Mouse (Mus musculus) kidney, adult 2 months (tissue): ENCODE measurements around the gene Rpp40. TPM values are rescaled to one million over a fixed set of nuclear protein-coding genes. Genes with fewer than 3 reads are reported as not detected.

Experiments used
- DNase-seq: peaks from one replicate; pipeline ENCODE4 v3.0.0; 2021
- H3K27ac ChIP-seq: fragments of 200-500 bp; 2 replicates; pipeline ENCODE4 v1.5.1; 2012; ENCODE audit warnings: low read depth, low read length, control low read depth, inconsistent platforms; ENCODE audit not compliant: insufficient read depth
- H3K27me3 ChIP-seq: fragments of 200-500 bp; replicated peaks from 2 replicates; pipeline ENCODE4 v1.6.1; 2012; ENCODE audit warnings: mild to moderate bottlenecking, moderate library complexity, low read length, inconsistent platforms; ENCODE audit not compliant: control insufficient read depth, insufficient read depth
- H3K36me3 ChIP-seq: fragments of 200-500 bp; 2 replicates; pipeline ENCODE4 v1.6.1; 2012; ENCODE audit warnings: mild to moderate bottlenecking, moderate library complexity, low read length, inconsistent platforms; ENCODE audit not compliant: control insufficient read depth, insufficient read depth
- H3K4me1 ChIP-seq: fragments of 200-500 bp; 2 replicates; pipeline ENCODE4 v1.6.1; 2011; ENCODE audit warnings: low read length; ENCODE audit not compliant: control insufficient read depth, insufficient read depth
- H3K4me3 ChIP-seq: fragments of 200-500 bp; 2 replicates; pipeline ENCODE4 v1.5.1; 2011; ENCODE audit warnings: mild to moderate bottlenecking, low read depth, low read length, control low read depth; ENCODE audit not compliant: insufficient read depth
- CTCF ChIP-seq: fragments of 200-500 bp; conservative IDR thresholded peaks from 2 replicates; pipeline ENCODE4 v1.5.1; 2011; ENCODE audit warnings: low read depth, mild to moderate bottlenecking, control low read depth, low read length, moderate library complexity, mixed read lengths; ENCODE audit not compliant: insufficient read depth, insufficient read length
- POLR2A ChIP-seq: fragments of 200-500 bp; IDR thresholded peaks from one replicate; pipeline ENCODE4 v1.6.1; 2011; ENCODE audit warnings: low read depth, low read length, control low read depth
- WGBS: fragments of 180-500 bp; shearing (Covaris S2); methylation state at CpG from one replicate; pipeline ENCODE4 v1.1.7; 2018; 5-methylcytosine and 5-hydroxymethylcytosine counted together
- polyA plus RNA-seq: library from polyadenylated mRNA; depleted of rRNA; stranded (reverse); fragments of >200 nt; gene quantifications from 2 replicates; pipeline ENCODE4 v1.2.3, GENCODE M21; 2012; rRNA removed

The Rpp40 gene
- polyA plus RNA-seq, 1 experiment = 6.6 TPM

DNA sequence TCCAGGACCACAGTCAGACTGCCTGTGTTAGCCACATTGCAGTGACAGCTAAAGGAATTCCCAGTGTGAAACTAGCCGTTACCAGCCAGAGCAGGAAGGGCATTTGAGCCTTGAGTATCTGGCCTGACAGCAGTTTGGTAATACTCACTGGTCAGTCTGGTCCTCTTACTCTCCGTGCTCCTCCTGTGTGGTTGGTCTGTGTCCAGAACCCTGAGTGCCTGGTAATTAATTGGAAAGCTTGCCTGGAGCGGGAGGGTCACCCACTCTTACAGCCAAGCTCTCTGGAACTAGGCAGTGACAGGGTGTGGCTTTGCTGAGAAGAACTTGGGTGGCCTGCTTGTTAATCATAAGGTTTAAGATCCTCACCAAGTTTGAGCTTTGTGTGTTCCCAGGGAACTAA is 57.5 kb downstream of the Rpp40 start:
- WGBS = 24% methylated on average over 3 of the region's 3 CpGs
- Histone ChIP-seq H3K36me3 (no peaks in the 10 kb centered on the region), H3K4me1 (peaks cover 7% of the 10 kb centered on the region; the same call in 1 of the 2 replicates), H3K27me3 (no peaks in the 10 kb centered on the region), H3K4me3 (no peak overlapping the region), H3K27ac (no peak overlapping the region)
- TF ChIP-seq CTCF (no peak), POLR2A (no peak)
- DNase-seq = peak; percentile 61

DNA sequence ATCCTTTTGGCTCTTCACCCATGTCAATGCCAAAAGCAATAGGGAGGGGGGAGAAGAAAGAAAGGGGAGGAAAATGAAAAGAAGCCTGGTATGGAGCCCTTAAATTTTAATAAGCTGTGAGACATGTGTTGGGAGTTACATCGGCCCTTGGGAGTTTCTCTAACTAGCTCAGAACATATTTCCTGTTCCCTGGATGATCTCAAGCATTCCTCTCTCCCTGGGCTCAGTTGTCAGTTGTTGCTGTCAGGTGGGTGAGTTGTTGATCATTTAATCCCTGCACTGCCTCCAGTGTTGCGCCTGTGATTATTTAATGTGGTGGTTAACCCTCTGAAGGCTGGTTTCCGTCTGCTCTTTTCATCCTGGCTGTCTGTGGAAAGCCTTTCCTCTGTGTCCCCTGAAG is 60.9 kb downstream of the Rpp40 start:
- DNase-seq = no peak
- WGBS = 69% methylated on average over 3 of the region's 3 CpGs
- TF ChIP-seq POLR2A = no peak
- TF ChIP-seq CTCF = no peak

More for the DNA sequence above, 60.9 kb downstream of the Rpp40 start:
- Histone ChIP-seq H3K27me3 (no peaks in the 10 kb centered on the region), H3K4me3 (no peak overlapping the region), H3K36me3 (no peaks in the 10 kb centered on the region), H3K4me1 (peaks cover 7% of the 10 kb centered on the region; the same call in 1 of the 2 replicates), H3K27ac (no peak overlapping the region)

Other genes with a start within 250 kb of the Rpp40 start
- 2.7 and 2.8 TPM in 2 replicates for gene Cdyl, start 246.5 kb downstream of the Rpp40 start, polyA plus RNA-seq
- gene Ppp1r3g, start 52.5 kb upstream of the Rpp40 start, polyA plus RNA-seq = 0.03 TPM in 1 of 2 replicates, not detected in the other
- 88.1 and 99.1 TPM in 2 replicates for gene Fars2, start 211.1 kb upstream of the Rpp40 start, polyA plus RNA-seq
- 8.6 and 10.3 TPM in 2 replicates for gene Lyrm4, start 211.2 kb upstream of the Rpp40 start, polyA plus RNA-seq